Mouse (Mus musculus) left cerebral cortex, postnatal 25 days (tissue): Measurements from ENCODE around the gene Gm38392. TPM values are rescaled to one million over a fixed set of nuclear protein-coding genes. Genes with fewer than 3 reads are reported as not detected.

Experiments
- DNase-seq, 2 experiments: peaks; one replicate each; pipeline ENCODE4 v3.0.0; 2022; ENCODE audit warnings: low spot score in 2 of 2, mixed read lengths in 1 of 2
- intact Hi-C: fragments of 180-260 bp; cut with DNase I; formaldehyde crosslinking; loops from one replicate; pipeline ENCODE4 v1.15.1; 2025
- microRNA-seq, 2 experiments: library from miRNA; unstranded; fragments of <30 nt; microRNA quantifications; one replicate each; pipeline ENCODE4 v1.2.0; 2022
- total RNA-seq, 2 experiments: library from RNA; stranded (reverse); gene quantifications; 2 replicates each; pipeline ENCODE4 v1.2.3; 2021

Gene Gm38392
- total RNA-seq, 2 experiments from 2014 or later: 0.37 to 0.41 TPM

DNA sequence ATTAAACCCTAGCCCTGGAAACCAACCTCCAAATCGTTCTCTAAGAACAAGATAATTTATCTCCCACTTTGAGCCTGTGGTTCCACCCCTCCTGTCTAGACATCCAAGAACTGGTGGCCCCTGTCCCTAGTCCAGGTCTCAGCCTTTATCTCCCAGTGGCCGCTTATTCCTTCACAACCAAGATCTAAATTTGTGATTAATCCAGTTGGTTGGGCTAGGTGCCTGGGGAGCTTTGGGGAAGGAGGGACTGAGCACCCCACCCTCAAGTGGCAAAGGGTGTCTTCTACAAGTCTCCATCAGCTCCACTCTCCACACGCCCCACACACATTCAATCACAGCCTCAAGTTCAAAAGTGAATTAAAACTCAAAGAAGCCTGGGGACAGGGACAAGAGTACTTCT is 80.5 kb downstream of the Gm38392 start:
- intact Hi-C loops: no loop called here
- no peak for DNase-seq

DNA sequence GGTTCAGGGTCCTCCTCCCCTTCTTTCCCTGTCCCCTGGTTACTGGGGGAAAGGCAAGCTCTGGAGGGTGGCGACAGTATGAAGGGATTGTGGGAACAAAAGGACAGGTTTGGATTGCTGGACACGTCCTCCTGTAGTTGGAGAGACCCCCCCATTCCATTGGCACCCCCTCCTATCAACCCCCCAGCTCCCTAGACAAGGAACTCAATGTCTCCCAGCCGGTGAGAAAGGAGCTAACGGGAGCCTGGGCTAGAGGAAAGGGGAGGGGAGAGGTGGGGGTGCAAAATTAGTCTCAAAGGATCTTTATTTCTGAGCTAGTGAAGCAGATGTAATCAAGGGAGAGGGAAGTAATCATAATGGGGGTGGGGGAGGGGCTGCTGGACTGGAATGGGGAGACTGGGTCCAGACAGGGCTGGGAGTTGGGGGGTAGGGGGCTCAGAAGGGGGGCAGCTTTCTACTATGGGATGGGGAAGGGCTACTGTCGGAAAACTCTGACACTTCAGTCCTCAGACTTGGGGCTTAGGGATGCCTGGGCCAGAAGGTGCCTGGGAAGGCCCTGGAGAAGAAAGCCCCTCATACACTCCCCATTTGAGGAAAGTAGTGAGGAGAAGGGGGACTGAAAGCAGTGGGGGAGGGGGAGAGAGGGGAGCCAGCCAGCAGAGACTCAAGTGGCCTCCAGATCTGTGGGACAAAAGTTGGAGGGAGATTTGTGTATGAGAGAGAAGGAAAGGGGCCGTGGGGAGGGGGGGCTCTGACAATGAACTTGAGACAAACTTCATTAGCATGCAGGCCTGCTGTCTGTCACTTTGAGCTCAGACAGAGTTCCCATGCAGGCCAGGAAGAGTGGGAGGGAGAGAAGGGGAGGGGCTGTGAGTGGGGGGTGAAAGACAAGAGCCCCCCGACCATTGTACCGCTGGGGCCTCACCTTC is 81.2 kb downstream of the Gm38392 start:
- peak in 1 of 2 experiments; percentile 67 for DNase-seq
- intact Hi-C loops: loop anchor here (1.0 kb wide), 1 partner anchor 26 kb away; no protein-coding TSS in a partner anchor

DNA sequence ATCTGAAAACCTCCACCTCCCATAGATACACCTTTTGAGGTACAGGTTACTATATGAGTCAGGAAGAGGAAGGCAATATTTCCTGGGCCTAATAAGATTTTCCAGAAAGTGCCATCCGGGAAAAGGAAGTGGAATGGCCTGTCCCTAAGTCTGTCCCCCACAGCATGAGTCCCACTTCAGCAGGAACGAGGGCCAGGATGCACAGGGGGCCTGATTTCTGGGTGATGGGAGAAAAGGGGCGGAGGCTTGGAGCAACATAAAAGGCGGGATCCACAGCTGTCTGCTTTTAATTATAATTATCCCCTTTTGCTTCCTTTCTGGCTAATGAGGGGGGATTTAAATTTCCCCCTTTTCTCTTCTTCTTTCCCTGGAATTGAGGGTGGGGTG is 81.8 kb downstream of the Gm38392 start:
- intact Hi-C loops: loop anchor here (1.0 kb wide), 1 partner anchor 27 kb away; no protein-coding TSS in a partner anchor
- DNase-seq: peak in 1 of 2 experiments; percentile 30

- DNase-seq: peak in 1 of 2 experiments; percentile 80
- intact Hi-C loops: loop anchor here (1.0 kb wide), 1 partner anchor 28 kb away; no protein-coding TSS in a partner anchor
Observed at GRCm38 (mm10) chr3:88204751-88205150, 82.3 kb downstream of the Gm38392 start.

- intact Hi-C loops: no loop called here
- DNase-seq: peak in 1 of 2 experiments; percentile 42
Observed at GRCm38 (mm10) chr3:88203999-88204700, 82.9 kb downstream of the Gm38392 start.

- intact Hi-C loops: no loop called here
- no peak for DNase-seq
Observed at GRCm38 (mm10) chr3:88203456-88203855, 83.6 kb downstream of the Gm38392 start.

DNA sequence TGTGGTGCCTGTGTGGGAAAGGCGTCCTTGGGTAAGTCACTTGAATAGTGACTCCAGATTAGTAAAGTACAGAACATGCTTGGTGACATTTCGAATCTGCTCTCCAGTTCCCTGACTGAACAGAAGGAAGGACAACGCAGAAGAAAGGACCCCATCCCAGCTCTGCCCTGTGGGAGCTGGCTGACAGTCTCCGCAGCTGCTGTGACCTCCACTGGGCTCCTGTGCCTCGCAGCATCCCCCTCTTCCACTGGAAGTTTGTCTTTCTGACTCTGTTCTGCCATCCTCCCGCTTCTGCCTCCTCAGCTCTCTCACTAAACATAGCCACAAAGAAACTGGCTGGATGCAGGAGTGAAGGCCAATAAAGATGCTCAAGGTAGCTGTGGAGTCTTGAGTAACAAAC is 84.0 kb downstream of the Gm38392 start:
- DNase-seq: peak in 1 of 2 experiments; percentile 31
- intact Hi-C loops: no loop called here

DNA sequence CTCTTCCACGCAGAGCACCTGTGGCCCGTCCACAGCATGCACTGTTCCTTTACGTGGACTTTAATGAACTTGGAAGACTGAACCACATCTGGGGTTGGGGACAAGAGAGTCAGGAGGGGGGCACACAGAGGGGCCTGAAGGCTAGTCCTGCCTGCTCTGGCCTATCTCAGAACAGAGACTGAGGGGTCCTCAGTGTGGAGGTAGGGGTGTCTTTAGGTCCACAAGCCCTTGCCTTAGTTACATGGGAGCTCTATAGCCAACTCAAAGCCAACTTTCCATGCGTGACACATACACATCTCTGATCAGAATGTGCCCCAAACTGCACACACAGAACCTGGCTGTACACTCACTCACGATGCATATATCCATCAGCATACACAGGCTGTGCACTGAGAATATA is 85.4 kb downstream of the Gm38392 start:
- intact Hi-C loops: no loop called here

DNA sequence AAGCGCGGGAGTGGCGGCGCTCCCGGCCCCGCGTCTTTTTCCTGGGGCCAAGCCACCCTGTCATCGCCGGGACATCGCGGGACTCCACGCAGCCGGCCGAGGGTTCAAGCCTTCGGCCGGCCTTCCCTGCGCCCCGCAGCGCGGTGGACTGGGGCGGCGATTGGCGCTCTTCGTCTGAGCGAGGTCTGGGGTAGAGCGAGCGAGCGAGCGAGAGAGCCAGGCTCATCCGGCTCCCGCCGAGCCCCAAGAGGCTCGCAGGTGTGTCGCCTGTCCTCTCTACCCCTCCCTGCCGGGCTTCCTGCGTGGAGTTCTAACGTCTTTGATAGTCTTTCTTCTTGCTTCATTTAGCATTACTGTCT is 86.1 kb downstream of the Gm38392 start:
- no peak for DNase-seq
- intact Hi-C loops: no loop called here

More for the DNA sequence above, 85.4 kb downstream of the Gm38392 start:
- no peak for DNase-seq

DNA sequence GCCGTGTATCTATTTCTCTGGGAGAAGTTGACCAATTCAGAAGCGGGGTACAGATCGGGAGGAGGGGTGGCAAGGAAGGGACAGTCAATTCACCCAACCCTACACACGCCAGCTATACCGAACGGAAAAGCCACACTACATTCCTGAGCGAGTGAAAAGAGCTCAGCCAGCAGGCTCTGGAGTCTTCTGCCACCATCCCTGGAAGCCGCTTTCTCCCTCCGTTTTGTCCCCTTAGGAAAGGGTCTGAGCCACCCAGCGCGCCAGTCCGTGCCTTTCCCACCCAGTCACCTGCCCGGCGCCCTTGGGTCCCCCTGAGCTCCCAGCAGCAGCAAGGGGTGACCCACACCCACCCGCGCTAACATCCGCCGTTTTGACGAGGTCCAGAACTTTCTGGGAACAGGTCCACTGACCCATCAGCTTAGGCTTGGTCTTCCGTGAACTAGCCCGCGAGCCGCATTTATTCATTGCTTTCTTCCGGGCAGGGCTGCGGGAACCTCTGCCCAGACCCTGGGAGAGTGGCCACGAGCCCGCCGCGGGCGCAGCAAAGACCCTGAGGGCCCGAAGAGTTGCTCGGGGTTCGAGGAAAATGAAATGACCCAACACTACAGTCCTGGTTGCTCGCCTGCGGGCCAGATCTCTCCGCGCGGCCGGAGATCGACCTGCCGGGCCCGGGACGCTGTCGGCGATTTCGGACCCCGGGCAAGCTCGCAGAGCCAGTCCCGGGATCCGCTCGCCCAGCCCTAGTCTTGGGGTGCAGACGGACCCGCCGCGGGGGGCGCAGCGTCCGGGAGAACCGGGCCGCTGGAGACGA is 86.6 kb downstream of the Gm38392 start:
- peak in 1 of 2 experiments; percentile 39 for DNase-seq
- intact Hi-C loops: no loop called here

GRCm38 (mm10) chr3:88199541-88200110 is 87.4 kb downstream of the Gm38392 start:
- intact Hi-C loops: no loop called here
- no peak for DNase-seq

DNA sequence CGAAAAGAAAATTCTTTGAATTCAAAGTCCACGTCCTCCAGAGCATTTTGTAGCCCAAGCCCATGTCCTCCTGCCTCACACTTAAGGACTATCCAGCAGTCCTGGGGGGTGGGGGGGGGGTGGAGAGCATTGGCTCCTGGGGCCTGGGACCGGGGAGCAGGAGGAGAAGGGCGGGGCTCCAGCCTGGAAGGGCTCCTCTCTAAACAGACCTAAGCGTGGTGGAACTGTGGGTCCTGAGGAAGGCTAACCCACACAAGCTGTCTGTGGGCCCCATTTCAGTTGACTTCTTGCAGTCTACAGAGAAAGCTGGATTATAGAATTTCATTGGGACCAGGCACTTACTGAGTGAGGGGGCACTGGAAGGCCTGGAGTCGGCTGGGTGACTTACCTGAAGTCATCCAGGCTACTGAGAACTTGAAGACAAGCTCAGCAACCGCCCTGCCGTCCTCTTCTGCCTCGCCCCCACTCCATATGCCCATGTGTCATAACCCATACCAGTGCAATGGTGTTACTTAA is 88.4 kb downstream of the Gm38392 start:
- intact Hi-C loops: no loop called here
- peak in 1 of 2 experiments; percentile 31 for DNase-seq

DNA sequence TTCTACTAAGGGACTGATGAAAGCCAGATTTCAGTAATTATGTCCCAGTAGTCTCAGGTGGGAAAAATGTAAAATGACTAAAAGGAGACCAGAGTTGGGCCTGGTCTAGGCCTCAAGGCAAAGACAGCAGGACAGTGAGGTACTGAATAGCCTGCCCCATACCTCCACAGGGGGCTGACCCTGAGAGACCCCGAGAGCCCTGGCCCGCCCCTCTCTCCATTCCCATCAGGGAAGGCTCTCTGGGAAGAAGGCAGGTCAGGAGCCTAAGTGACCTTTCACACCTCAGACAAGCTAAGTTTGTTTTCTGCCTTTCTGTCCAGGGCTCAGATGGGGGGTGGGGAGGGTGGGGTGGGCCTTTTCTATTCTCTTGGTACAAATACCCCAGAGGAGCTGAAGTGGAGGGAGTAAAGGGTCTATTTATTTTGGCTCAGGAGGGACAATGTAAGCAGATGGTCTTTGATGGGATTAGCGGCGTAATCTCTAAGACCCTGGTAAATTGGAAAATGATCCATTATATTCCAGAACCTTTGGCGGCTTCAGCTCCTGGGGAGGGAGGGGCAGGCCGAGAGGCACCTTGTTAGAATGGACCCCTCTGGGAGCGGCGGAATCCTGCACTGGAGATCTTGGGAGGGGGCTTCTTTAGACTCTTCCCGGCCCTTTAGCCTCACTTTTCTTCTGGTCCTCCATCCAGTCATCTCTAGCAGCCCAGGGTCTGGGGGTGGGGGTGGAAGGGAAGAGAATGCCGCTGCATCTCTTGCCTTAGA is 89.1 kb downstream of the Gm38392 start:
- no peak for DNase-seq
- intact Hi-C loops: no loop called here

Small RNAs within 50 kb of the gene (microRNA-seq; reads per million reads assigned to microRNA genes)
- gene Gm25641: 0 to 0.25 reads per million in 2 experiments
- gene Mir3093: 41.8 to 56.8 reads per million in 2 experiments
- gene Mir9-1: 0 reads per million in 2 experiments

Other genes starting within 250 kb of the Gm38392 start
- 10 to 100 TPM; 13.1 to 13.8 TPM for gene Gpatch4, start 244.1 kb downstream of the Gm38392 start, total RNA-seq
- gene Naxe, start 228.7 kb downstream of the Gm38392 start, total RNA-seq: 10 to 100 TPM; 66.6 to 74.9 TPM
- not detected for gene Ttc24, start 208.9 kb downstream of the Gm38392 start, total RNA-seq
- gene Iqgap3, start 205.2 kb downstream of the Gm38392 start, total RNA-seq: under 1 TPM; 0.21 to 0.44 TPM
- gene Mef2d, start 144.8 kb downstream of the Gm38392 start, total RNA-seq: 100 to 1,000 TPM; 211 to 225 TPM
- not detected for gene Rhbg, start 32.5 kb downstream of the Gm38392 start, total RNA-seq
- gene Tsacc, start 9.8 kb upstream of the Gm38392 start, total RNA-seq: 1 to 10 TPM; 3.5 to 3.7 TPM
- gene Cct3, start 9.9 kb upstream of the Gm38392 start, total RNA-seq: 100 to 1,000 TPM; 179 to 187 TPM
- 10 to 100 TPM; 91.0 to 91.4 TPM for gene Glmp, start 37.8 kb upstream of the Gm38392 start, total RNA-seq
- gene Tmem79, start 48.9 kb upstream of the Gm38392 start, total RNA-seq: 1 to 10 TPM; 1.2 to 2.6 TPM
- gene Smg5, start 49.0 kb upstream of the Gm38392 start, total RNA-seq: 10 to 100 TPM; 68.4 to 77.9 TPM
- gene Paqr6, start 77.4 kb upstream of the Gm38392 start, total RNA-seq: 1 to 10 TPM; 4.9 to 5.2 TPM
- 1 to 10 TPM; 1.0 to 1.1 TPM for gene Bglap3, start 85.5 kb upstream of the Gm38392 start, total RNA-seq
- not detected for gene Bglap2, start 91.5 kb upstream of the Gm38392 start, total RNA-seq
- 1 to 10 TPM in 1 of 2 experiments, under 1 TPM in 1; 0.96 to 4.2 TPM for gene Bglap, start 97.3 kb upstream of the Gm38392 start, total RNA-seq
- 1 to 10 TPM; 5.1 to 6.2 TPM for gene Pmf1, start 123.1 kb upstream of the Gm38392 start, total RNA-seq
- gene Slc25a44, start 137.9 kb upstream of the Gm38392 start, total RNA-seq: 10 to 100 TPM; 77.4 to 79.3 TPM
- gene Sema4a, start 174.0 kb upstream of the Gm38392 start, total RNA-seq: 10 to 100 TPM; 49.2 to 57.9 TPM
- gene Lmna, start 222.7 kb upstream of the Gm38392 start, total RNA-seq: 10 to 100 TPM; 42.1 to 48.7 TPM
- 1 to 10 TPM; 2.8 to 3.0 TPM for gene Mex3a, start 245.2 kb upstream of the Gm38392 start, total RNA-seq